Mouse (Mus musculus) forebrain, embryonic 11.5 days (tissue): Measurements from ENCODE around the gene Gcg. TPM values are rescaled to one million over a fixed set of nuclear protein-coding genes. Genes with fewer than 3 reads are reported as not detected.

ENCODE experiments used
- ATAC-seq: fragments of 200-750 bp; cut with Nextera tagmentation; replicated peaks from 2 replicates; pipeline ENCODE4 v1.8.0; 2017; ENCODE audit warnings: moderate TSS enrichment; ENCODE audit not compliant: low FRiP score
- DNase-seq: peaks from one replicate; pipeline ENCODE4 v3.0.0-alpha.2; 2017; ENCODE audit warnings: low spot score
- H3K27ac ChIP-seq: fragments of 300-500 bp; sonication (generic); 2 replicates; pipeline ENCODE4 v1.5.1; 2014; ENCODE audit warnings: low read depth, low read length
- H3K27me3 ChIP-seq: fragments of 300-500 bp; sonication (generic); 2 replicates; pipeline ENCODE4 v1.6.1; 2014; ENCODE audit warnings: mild to moderate bottlenecking, low read length, mixed read lengths; ENCODE audit not compliant: control insufficient read depth, insufficient read depth
- H3K36me3 ChIP-seq: fragments of 300-500 bp; sonication (generic); 2 replicates; pipeline ENCODE4 v1.6.1; 2014; ENCODE audit warnings: mild to moderate bottlenecking, low read length, moderate library complexity, mixed read lengths; ENCODE audit not compliant: control insufficient read depth, insufficient read depth
- H3K4me1 ChIP-seq: fragments of 300-500 bp; sonication (generic); replicated peaks from 2 replicates; pipeline ENCODE4 v1.6.1; 2014; ENCODE audit warnings: low read length, mixed read lengths; ENCODE audit not compliant: control insufficient read depth, insufficient read depth
- H3K4me2 ChIP-seq: fragments of 300-500 bp; sonication (generic); 2 replicates; pipeline ENCODE4 v1.6.1; 2014; ENCODE audit warnings: low read depth, mild to moderate bottlenecking, low read length, moderate library complexity, mixed read lengths; ENCODE audit not compliant: severe bottlenecking
- H3K4me3 ChIP-seq: fragments of 300-500 bp; sonication (generic); 2 replicates; pipeline ENCODE4 v1.5.1; 2014; ENCODE audit warnings: low read depth, low read length
- H3K9ac ChIP-seq: fragments of 300-500 bp; sonication (generic); 2 replicates; pipeline ENCODE4 v1.6.1; 2014; ENCODE audit warnings: low read length
- H3K9me3 ChIP-seq: fragments of 300-500 bp; sonication (generic); 2 replicates; pipeline ENCODE4 v1.6.1; 2016; ENCODE audit warnings: low read length, mixed read lengths; ENCODE audit not compliant: control insufficient read depth
- WGBS: fragments of 180-500 bp; shearing (Covaris S2); extraction: QIAGEN DNeasy Blood & Tissue Kit; methylation state at CpG from one replicate; pipeline ENCODE4 v1.1.7; 2014; 5-methylcytosine and 5-hydroxymethylcytosine counted together
- polyA plus RNA-seq: library from polyadenylated mRNA; unstranded; fragments of >200 nt; fragmentation: Nextera tagmentation; extraction: Ambion mirVana; gene quantifications from 2 replicates; pipeline ENCODE4 v1.2.1, GENCODE M21; 2014

Gene Gcg
- polyA plus RNA-seq, result not detected in 2 replicates

- no peak within 1 kb of the TSS for H3K9ac ChIP-seq
- H3K9me3 ChIP-seq, result no peaks in the 10 kb centered on the region
- 88% methylated on average over 9 of the region's 9 CpGs for WGBS
- no peaks in the 10 kb centered on the region for H3K36me3 ChIP-seq
- no peaks in the 10 kb centered on the region for H3K4me1 ChIP-seq
- H3K4me2 ChIP-seq, result no peak within 1 kb of the TSS
- H3K27ac ChIP-seq, result no peak within 1 kb of the TSS
- no peaks in the 10 kb centered on the region for H3K27me3 ChIP-seq
- no peak for ATAC-seq
- no peak within 1 kb of the TSS for H3K4me3 ChIP-seq
- DNase-seq, result no peak
These were observed at the start of gene Gcg for GRCm38 (mm10) chr2:62483550-62483949. TSS of gene Gcg (minus strand) at chr2:62483650.

GRCm38 (mm10) chr2:62531065-62531464, 47.6 kb upstream of the Gcg start:
- Histone ChIP-seq H3K36me3 (no peaks in the 10 kb centered on the region), H3K9ac (no peak overlapping the region), H3K4me2 (no peak overlapping the region), H3K4me3 (no peak overlapping the region), H3K27ac (no peak overlapping the region), H3K4me1 (no peaks in the 10 kb centered on the region), H3K27me3 (no peaks in the 10 kb centered on the region), H3K9me3 (no peaks in the 10 kb centered on the region)
- 74% methylated on average over 1 of the region's 1 CpGs for WGBS
- no peak for ATAC-seq
- no peak for DNase-seq

GRCm38 (mm10) chr2:62526399-62526798, 42.9 kb upstream of the Gcg start:
- ATAC-seq, result no peak
- Histone ChIP-seq H3K9me3 (no peaks in the 10 kb centered on the region), H3K27me3 (no peaks in the 10 kb centered on the region), H3K4me2 (no peak overlapping the region), H3K27ac (no peak overlapping the region), H3K9ac (no peak overlapping the region), H3K4me1 (no peaks in the 10 kb centered on the region), H3K4me3 (no peak overlapping the region), H3K36me3 (no peaks in the 10 kb centered on the region)
- DNase-seq, result no peak
- WGBS, result 89% methylated on average over 9 of the region's 9 CpGs

GRCm38 (mm10) chr2:62517790-62518189, 34.3 kb upstream of the Gcg start:
- ATAC-seq (no peak), DNase-seq (no peak)
- no peaks in the 10 kb centered on the region for H3K4me1 ChIP-seq
- no peaks in the 10 kb centered on the region for H3K27me3 ChIP-seq
- no peaks in the 10 kb centered on the region for H3K9me3 ChIP-seq
- no peak overlapping the region for H3K4me3 ChIP-seq
- H3K36me3 ChIP-seq, result no peaks in the 10 kb centered on the region
- H3K4me2 ChIP-seq, result no peak overlapping the region
- no peak overlapping the region for H3K27ac ChIP-seq
- no peak overlapping the region for H3K9ac ChIP-seq
- 81% methylated on average over 2 of the region's 2 CpGs for WGBS

GRCm38 (mm10) chr2:62514477-62514876, 31.0 kb upstream of the Gcg start:
- H3K9ac ChIP-seq, result no peak overlapping the region
- no peak overlapping the region for H3K4me3 ChIP-seq
- H3K4me2 ChIP-seq, result no peak overlapping the region
- no peaks in the 10 kb centered on the region for H3K36me3 ChIP-seq
- ATAC-seq (no peak), DNase-seq (no peak)
- H3K9me3 ChIP-seq, result no peaks in the 10 kb centered on the region
- WGBS, result 91% methylated on average over 6 of the region's 6 CpGs
- H3K27me3 ChIP-seq, result no peaks in the 10 kb centered on the region
- no peaks in the 10 kb centered on the region for H3K4me1 ChIP-seq
- no peak overlapping the region for H3K27ac ChIP-seq

- Histone ChIP-seq H3K4me3 (no peak overlapping the region), H3K4me2 (no peak overlapping the region), H3K4me1 (no peaks in the 10 kb centered on the region), H3K27ac (no peak overlapping the region), H3K9me3 (no peaks in the 10 kb centered on the region), H3K9ac (no peak overlapping the region), H3K36me3 (no peaks in the 10 kb centered on the region), H3K27me3 (no peaks in the 10 kb centered on the region)
- WGBS, result 91% methylated on average over 15 of the region's 15 CpGs
- no peak for ATAC-seq
- no peak for DNase-seq
These were observed 30.0 kb upstream of the Gcg start for GRCm38 (mm10) chr2:62513477-62513876.

GRCm38 (mm10) chr2:62507130-62507529, 23.7 kb upstream of the Gcg start:
- WGBS, result 70% methylated on average over 5 of the region's 5 CpGs
- no peaks in the 10 kb centered on the region for H3K9me3 ChIP-seq
- H3K36me3 ChIP-seq, result no peaks in the 10 kb centered on the region
- no peak overlapping the region for H3K4me3 ChIP-seq
- no peak overlapping the region for H3K4me2 ChIP-seq
- no peaks in the 10 kb centered on the region for H3K4me1 ChIP-seq
- no peak for ATAC-seq
- no peak overlapping the region for H3K27ac ChIP-seq
- DNase-seq, result no peak
- H3K27me3 ChIP-seq, result no peaks in the 10 kb centered on the region
- no peak overlapping the region for H3K9ac ChIP-seq

- no peak overlapping the region for H3K4me2 ChIP-seq
- no peak overlapping the region for H3K27ac ChIP-seq
- no peaks in the 10 kb centered on the region for H3K9me3 ChIP-seq
- no peaks in the 10 kb centered on the region for H3K27me3 ChIP-seq
- H3K4me1 ChIP-seq, result no peaks in the 10 kb centered on the region
- WGBS, result 23% methylated on average over 2 of the region's 2 CpGs
- no peak overlapping the region for H3K4me3 ChIP-seq
- H3K36me3 ChIP-seq, result no peaks in the 10 kb centered on the region
- no peak for DNase-seq
- H3K9ac ChIP-seq, result no peak overlapping the region
- ATAC-seq, result no peak
These were observed 23.0 kb upstream of the Gcg start for GRCm38 (mm10) chr2:62506441-62506840.

GRCm38 (mm10) chr2:62504269-62504796, 20.9 kb upstream of the Gcg start:
- Histone ChIP-seq H3K27me3 (no peaks in the 10 kb centered on the region), H3K4me2 (no peak overlapping the region), H3K4me1 (no peaks in the 10 kb centered on the region), H3K9me3 (no peaks in the 10 kb centered on the region), H3K9ac (no peak overlapping the region), H3K4me3 (no peak overlapping the region), H3K27ac (no peak overlapping the region), H3K36me3 (no peaks in the 10 kb centered on the region)
- 77% methylated on average over 4 of the region's 4 CpGs for WGBS
- ATAC-seq (no peak), DNase-seq (no peak)
